Mouse (Mus musculus) hindbrain, embryonic 10.5 days (tissue): ENCODE results near the gene Postn. TPM values are rescaled to one million over a fixed set of nuclear protein-coding genes. Genes with fewer than 3 reads are reported as not detected.

Experiments
- DNase-seq: peaks from one replicate; pipeline ENCODE4 v3.0.0-alpha.2; 2017; ENCODE audit warnings: low spot score
- H3K27ac ChIP-seq: fragments of 300-500 bp; sonication (generic); 2 replicates; pipeline ENCODE4 v1.5.1; 2016; ENCODE audit warnings: mild to moderate bottlenecking, moderate library complexity
- H3K27me3 ChIP-seq: fragments of 300-500 bp; sonication (generic); 2 replicates; pipeline ENCODE4 v1.6.1; 2016; ENCODE audit warnings: mild to moderate bottlenecking; ENCODE audit not compliant: poor library complexity, insufficient read depth, severe bottlenecking
- H3K36me3 ChIP-seq: fragments of 300-500 bp; sonication (generic); 2 replicates; pipeline ENCODE4 v1.6.1; 2016; ENCODE audit warnings: mild to moderate bottlenecking, moderate library complexity
- H3K4me1 ChIP-seq: fragments of 300-500 bp; sonication (generic); replicated peaks from 2 replicates; pipeline ENCODE4 v1.6.1; 2016; ENCODE audit warnings: mild to moderate bottlenecking
- H3K4me3 ChIP-seq: fragments of 300-500 bp; sonication (generic); 2 replicates; pipeline ENCODE4 v1.5.1; 2016; ENCODE audit warnings: mild to moderate bottlenecking, moderate library complexity
- H3K9me3 ChIP-seq: fragments of 300-500 bp; sonication (generic); 2 replicates; pipeline ENCODE4 v1.6.1; 2016; ENCODE audit warnings: mild to moderate bottlenecking, moderate library complexity
- WGBS: fragments of 180-500 bp; shearing (Covaris S2); methylation state at CpG from one replicate; pipeline ENCODE4 v1.1.7; 2016; 5-methylcytosine and 5-hydroxymethylcytosine counted together
- polyA plus RNA-seq: library from polyadenylated mRNA; unstranded; fragments of >200 nt; fragmentation: Nextera tagmentation; extraction: Ambion mirVana; gene quantifications from 2 replicates; pipeline ENCODE4 v1.2.1, GENCODE M21; 2016

Gene Postn
- polyA plus RNA-seq = 13.4 and 14.1 TPM in 2 replicates

GRCm38 (mm10) chr3:54360897-54361296 is at the start of gene Postn:
Gene Postn (plus strand): TSS chr3:54361109.
- no peaks in the 10 kb centered on the region for H3K27me3 ChIP-seq
- H3K4me1 ChIP-seq = peaks cover 8% of the 10 kb centered on the region; the same call in 1 of the 2 replicates
- H3K36me3 ChIP-seq = no peaks in the 10 kb centered on the region
- H3K4me3 ChIP-seq = no peak within 1 kb of the TSS
- no peak for DNase-seq
- 53% methylated on average over 6 of the region's 6 CpGs for WGBS
- no peaks in the 10 kb centered on the region for H3K9me3 ChIP-seq
- H3K27ac ChIP-seq = 0 out of 2 replicates have a peak within 1 kb of the TSS, but pooled peaks have one; percentile 8

DNA sequence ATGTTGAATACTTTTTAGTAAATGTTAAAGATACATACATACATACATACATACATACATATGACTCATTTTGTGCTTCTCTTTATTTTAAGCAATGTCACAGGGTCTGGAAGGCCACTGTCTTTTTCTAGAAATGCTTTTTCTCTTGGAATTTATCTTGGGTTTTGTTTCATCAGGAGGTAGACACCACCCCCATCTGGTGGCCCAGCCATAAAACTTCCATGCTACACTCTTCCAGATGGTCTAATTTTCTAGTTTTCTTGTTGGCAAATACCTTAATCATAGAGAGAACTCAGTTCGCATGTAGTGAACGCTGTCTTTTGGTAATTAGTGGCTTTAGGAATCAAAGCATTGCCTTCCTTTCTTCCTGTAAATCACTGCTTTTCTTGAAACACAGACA is 46.9 kb upstream of the Postn start:
- Histone ChIP-seq H3K27me3 (no peaks in the 10 kb centered on the region), H3K9me3 (no peaks in the 10 kb centered on the region), H3K36me3 (no peaks in the 10 kb centered on the region), H3K4me3 (no peak overlapping the region), H3K27ac (no peak overlapping the region), H3K4me1 (peaks cover 6% of the 10 kb centered on the region; the same call in 1 of the 2 replicates)
- 95% methylated on average over 2 of the region's 2 CpGs for WGBS
- no peak for DNase-seq

GRCm38 (mm10) chr3:54352891-54353652 is 7.8 kb upstream of the Postn start:
- Histone ChIP-seq H3K27me3 (no peaks in the 10 kb centered on the region), H3K36me3 (no peaks in the 10 kb centered on the region), H3K4me3 (no peak overlapping the region), H3K9me3 (no peaks in the 10 kb centered on the region), H3K4me1 (no peaks in the 10 kb centered on the region), H3K27ac (no peak overlapping the region)
- WGBS = 32% methylated on average over 9 of the region's 9 CpGs
- peak; percentile 61 for DNase-seq

DNA sequence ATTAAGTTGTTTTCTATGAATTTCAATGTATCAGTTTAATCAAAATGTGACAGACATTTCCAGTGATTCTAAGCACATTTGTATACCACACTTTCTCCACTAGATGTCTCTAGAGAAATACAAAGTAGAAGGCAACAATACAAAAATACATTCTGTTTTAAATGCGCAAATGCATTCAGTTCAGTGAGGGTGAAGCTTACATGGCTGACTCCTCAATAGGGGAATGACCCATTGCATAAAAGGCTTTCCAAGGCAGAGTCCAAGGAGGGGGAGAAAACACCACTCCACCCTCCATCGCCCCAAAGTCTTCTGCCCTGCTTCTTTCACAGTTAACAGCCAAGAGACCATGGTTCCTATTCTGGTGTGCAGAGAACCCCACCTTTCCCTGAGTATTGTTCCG is 3.3 kb upstream of the Postn start:
- Histone ChIP-seq H3K36me3 (no peaks in the 10 kb centered on the region), H3K4me1 (peaks cover 8% of the 10 kb centered on the region; the same call in 1 of the 2 replicates), H3K27me3 (no peaks in the 10 kb centered on the region), H3K9me3 (no peaks in the 10 kb centered on the region), H3K4me3 (no peak overlapping the region), H3K27ac (no peak overlapping the region)
- WGBS = 70% methylated on average over 3 of the region's 3 CpGs
- DNase-seq = peak; percentile 7

DNA sequence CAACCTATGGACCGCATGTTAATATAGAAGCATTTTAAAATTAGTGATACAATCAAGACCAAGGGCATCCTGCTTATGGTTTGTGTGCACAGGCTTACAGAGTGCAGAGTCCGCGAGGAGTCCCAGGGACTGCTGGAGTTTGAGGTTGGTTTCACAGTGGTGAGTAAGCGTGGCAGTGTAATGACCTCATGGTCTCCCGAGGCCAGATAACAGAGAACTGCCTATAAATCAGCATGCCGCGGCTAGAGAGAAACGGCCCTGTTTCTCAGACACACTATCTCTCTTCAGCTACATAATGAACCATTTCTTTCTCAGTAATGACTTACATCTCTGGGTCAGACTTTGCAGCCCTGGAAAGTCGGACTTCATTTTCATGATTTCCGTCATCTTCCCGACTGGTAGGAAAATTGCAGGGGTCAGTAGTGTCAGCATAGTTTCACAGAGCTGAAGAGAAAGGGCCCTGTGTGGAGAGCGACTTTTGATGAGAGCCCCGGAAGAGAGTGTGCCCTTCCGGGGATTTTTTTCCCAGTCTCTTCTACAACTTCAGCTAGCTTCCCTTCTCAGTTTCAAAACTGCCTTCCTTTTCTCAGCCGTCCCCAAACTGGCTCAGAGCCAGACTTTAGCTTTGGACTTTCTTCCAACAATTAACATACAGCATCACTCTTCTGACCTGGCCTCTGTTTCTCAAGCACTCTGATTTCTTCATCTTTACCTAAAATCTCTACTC is 2.3 kb upstream of the Postn start:
- Histone ChIP-seq H3K27ac (no peak overlapping the region), H3K4me3 (no peak overlapping the region), H3K9me3 (no peaks in the 10 kb centered on the region), H3K36me3 (no peaks in the 10 kb centered on the region), H3K4me1 (peaks cover 8% of the 10 kb centered on the region; the same call in 1 of the 2 replicates), H3K27me3 (no peaks in the 10 kb centered on the region)
- DNase-seq = peak; percentile 22
- 66% methylated on average over 15 of the region's 15 CpGs for WGBS

DNA sequence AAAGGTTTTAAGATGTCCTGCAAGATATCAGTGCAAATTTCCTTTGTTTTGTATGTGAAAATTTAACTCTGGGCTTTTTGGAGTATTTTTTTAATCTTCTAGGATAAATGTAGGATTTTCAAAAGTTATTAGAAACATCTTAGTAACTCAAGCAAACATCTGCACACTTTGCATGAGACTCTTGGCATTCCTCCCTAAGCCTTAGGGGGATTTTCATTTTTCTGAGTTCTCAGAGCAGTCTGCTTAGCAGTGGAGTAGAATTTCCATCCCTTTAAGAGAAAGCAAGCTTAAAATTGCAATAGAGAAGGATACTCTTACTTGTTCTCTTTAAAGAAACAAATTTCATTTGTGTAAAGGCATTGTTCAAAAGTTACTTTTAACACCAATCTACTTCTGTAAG is 747 bp downstream of the Postn start:
- no peak for DNase-seq
- Histone ChIP-seq H3K36me3 (no peaks in the 10 kb centered on the region), H3K9me3 (no peaks in the 10 kb centered on the region), H3K27me3 (no peaks in the 10 kb centered on the region), H3K27ac (no peak overlapping the region), H3K4me1 (peaks cover 8% of the 10 kb centered on the region; the same call in 1 of the 2 replicates), H3K4me3 (no peak overlapping the region)

GRCm38 (mm10) chr3:54371015-54371414 is 10.1 kb downstream of the Postn start:
- DNase-seq = no peak
- whole genome bisulfite sequencing = 90% methylated on average over 1 of the region's 1 CpGs
- no peaks in the 10 kb centered on the region for H3K9me3 ChIP-seq
- H3K4me3 ChIP-seq = no peak overlapping the region
- H3K27ac ChIP-seq = no peak overlapping the region
- H3K4me1 ChIP-seq = no peaks in the 10 kb centered on the region
- H3K27me3 ChIP-seq = no peaks in the 10 kb centered on the region
- no peaks in the 10 kb centered on the region for H3K36me3 ChIP-seq

DNA sequence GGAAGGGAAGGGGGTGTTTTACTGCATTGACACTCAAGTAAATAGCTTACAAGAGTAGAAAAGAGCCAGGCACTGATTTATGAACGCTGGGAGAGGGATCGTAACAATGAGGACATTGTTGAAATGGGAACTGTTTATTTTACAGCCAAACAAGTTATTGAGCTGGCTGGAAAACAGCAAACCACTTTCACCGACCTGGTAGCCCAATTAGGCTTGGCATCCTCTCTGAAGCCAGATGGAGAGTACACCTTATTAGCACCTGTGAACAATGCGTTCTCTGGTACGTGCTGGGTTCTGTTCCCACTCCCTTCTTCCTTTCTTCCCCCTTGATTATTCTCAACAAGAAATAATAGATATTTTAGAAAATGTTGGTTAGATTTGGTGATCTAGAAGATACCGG is 11.7 kb downstream of the Postn start:
- Histone ChIP-seq H3K4me3 (no peak overlapping the region), H3K36me3 (no peaks in the 10 kb centered on the region), H3K27me3 (no peaks in the 10 kb centered on the region), H3K27ac (no peak overlapping the region), H3K4me1 (peaks cover 2% of the 10 kb centered on the region; the same call in 1 of the 2 replicates), H3K9me3 (no peaks in the 10 kb centered on the region)
- 81% methylated on average over 6 of the region's 6 CpGs for WGBS
- DNase-seq = no peak

DNA sequence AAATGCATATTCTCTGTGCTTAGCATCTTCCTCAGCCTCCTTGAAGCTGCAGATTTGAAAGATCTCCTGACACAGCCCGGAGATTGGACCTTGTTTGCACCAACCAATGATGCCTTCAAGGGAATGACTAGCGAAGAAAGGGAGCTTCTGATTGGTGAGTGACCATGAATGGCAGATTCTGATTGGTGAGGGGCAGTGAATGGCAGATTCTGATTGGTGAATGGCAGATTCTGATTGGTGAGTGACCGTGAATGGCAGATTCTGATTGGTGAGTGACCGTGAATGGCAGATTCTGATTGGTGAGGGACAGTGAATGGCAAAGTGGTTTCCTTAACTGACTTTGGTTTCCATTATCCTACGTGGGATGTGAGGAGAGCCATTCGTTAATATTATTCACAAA is 15.1 kb downstream of the Postn start:
- Histone ChIP-seq H3K4me1 (peaks cover 5% of the 10 kb centered on the region; the same call in 1 of the 2 replicates), H3K4me3 (no peak overlapping the region), H3K27me3 (no peaks in the 10 kb centered on the region), H3K36me3 (no peaks in the 10 kb centered on the region), H3K27ac (no peak overlapping the region), H3K9me3 (no peaks in the 10 kb centered on the region)
- WGBS = 94% methylated on average over 6 of the region's 6 CpGs
- DNase-seq = no peak

GRCm38 (mm10) chr3:54377647-54378046 is 16.7 kb downstream of the Postn start:
- WGBS = 46% methylated on average over 2 of the region's 2 CpGs
- Histone ChIP-seq H3K9me3 (no peaks in the 10 kb centered on the region), H3K4me1 (peaks cover 5% of the 10 kb centered on the region; the same call in 1 of the 2 replicates), H3K27me3 (no peaks in the 10 kb centered on the region), H3K27ac (no peak overlapping the region), H3K4me3 (no peak overlapping the region), H3K36me3 (no peaks in the 10 kb centered on the region)
- DNase-seq = no peak

DNA sequence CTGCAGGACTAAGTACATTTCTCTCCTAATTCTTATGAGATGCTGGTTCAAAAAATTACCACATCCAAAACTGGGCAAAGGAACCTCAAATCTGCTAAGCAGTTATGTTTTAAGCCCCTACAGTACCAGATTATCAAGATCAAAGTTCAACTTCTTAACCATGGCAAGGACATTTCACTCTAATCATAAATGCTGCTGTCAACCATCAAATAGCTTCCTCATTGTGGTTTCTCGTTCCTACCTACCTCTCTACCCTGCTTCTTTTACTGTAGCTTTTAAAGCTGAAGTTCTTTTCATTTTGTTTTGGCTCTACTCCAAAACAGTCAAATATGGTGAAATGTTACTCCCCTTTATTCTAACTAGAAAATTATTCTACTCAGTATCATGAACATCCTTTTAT is 17.2 kb downstream of the Postn start:
- Histone ChIP-seq H3K4me3 (no peak overlapping the region), H3K36me3 (no peaks in the 10 kb centered on the region), H3K27ac (no peak overlapping the region), H3K4me1 (peaks cover 5% of the 10 kb centered on the region; the same call in 1 of the 2 replicates), H3K27me3 (no peaks in the 10 kb centered on the region), H3K9me3 (no peaks in the 10 kb centered on the region)
- DNase-seq = no peak
- 85% methylated on average over 1 of the region's 1 CpGs for WGBS

DNA sequence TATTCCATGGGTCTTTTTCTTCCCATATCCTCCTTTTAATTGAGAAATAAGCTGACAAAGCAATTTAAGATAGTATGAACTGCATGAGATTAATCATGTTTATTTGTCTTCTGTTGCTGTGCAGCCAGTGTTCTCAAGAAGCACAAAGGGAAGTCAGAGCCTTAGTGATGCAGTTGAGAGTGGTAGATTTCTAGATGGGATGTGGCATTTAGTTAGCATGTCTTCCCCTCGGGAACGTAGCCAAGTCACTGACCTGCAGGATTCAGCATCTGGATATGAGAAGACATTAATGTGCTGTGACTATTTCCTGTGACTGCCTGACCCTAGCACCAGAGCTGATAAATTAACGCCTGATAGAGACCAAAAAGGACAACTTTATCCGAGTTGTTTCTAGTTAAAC is 19.1 kb downstream of the Postn start:
- Histone ChIP-seq H3K4me1 (peaks cover 5% of the 10 kb centered on the region; the same call in 1 of the 2 replicates), H3K4me3 (no peak overlapping the region), H3K27me3 (no peaks in the 10 kb centered on the region), H3K36me3 (no peaks in the 10 kb centered on the region), H3K9me3 (no peaks in the 10 kb centered on the region), H3K27ac (no peak overlapping the region)
- 81% methylated on average over 4 of the region's 4 CpGs for WGBS
- no peak for DNase-seq

- H3K27ac ChIP-seq = no peak overlapping the region
- H3K27me3 ChIP-seq = no peaks in the 10 kb centered on the region
- WGBS = 35% methylated on average over 2 of the region's 2 CpGs
- H3K36me3 ChIP-seq = no peaks in the 10 kb centered on the region
- no peaks in the 10 kb centered on the region for H3K9me3 ChIP-seq
- no peaks in the 10 kb centered on the region; the same call in 1 of the 2 replicates for H3K4me1 ChIP-seq
- DNase-seq = peak; percentile 18
- H3K4me3 ChIP-seq = no peak overlapping the region
These were observed 38.4 kb downstream of the Postn start for GRCm38 (mm10) chr3:54399321-54399720.
